Mouse (Mus musculus) spleen, adult 2 months (tissue): ENCODE data around the gene Polr2j. TPM values are rescaled to one million over a fixed set of nuclear protein-coding genes. Genes with fewer than 3 reads are reported as not detected.

Source experiments
- DNase-seq, 2 experiments: peaks; one replicate each; pipeline versions ENCODE4 v3.0.0 to v3.0.0-alpha.2; 2012 to 2021; ENCODE audit warnings: low spot score in 2 of 2, low read depth in 1 of 2
- H3K27ac ChIP-seq: fragments of 200-500 bp; 2 replicates; pipeline ENCODE4 v1.5.1; 2012; ENCODE audit warnings: low read length, inconsistent platforms; ENCODE audit not compliant: insufficient read depth
- H3K27me3 ChIP-seq: fragments of 200-500 bp; 2 replicates; pipeline ENCODE4 v1.6.1; 2012; ENCODE audit warnings: mild to moderate bottlenecking, moderate library complexity, low read length, inconsistent platforms; ENCODE audit not compliant: control insufficient read depth, insufficient read depth
- H3K36me3 ChIP-seq: fragments of 200-500 bp; 2 replicates; pipeline ENCODE4 v1.6.1; 2012; ENCODE audit warnings: mild to moderate bottlenecking, low read length, inconsistent platforms; ENCODE audit not compliant: control insufficient read depth, insufficient read depth
- H3K4me1 ChIP-seq: fragments of 200-500 bp; 2 replicates; pipeline ENCODE4 v1.6.1; 2011; ENCODE audit warnings: inconsistent platforms; ENCODE audit not compliant: control insufficient read depth, insufficient read depth, insufficient read length
- H3K4me3 ChIP-seq: fragments of 200-500 bp; 2 replicates; pipeline ENCODE4 v1.5.1; 2011; ENCODE audit warnings: mild to moderate bottlenecking, inconsistent platforms; ENCODE audit not compliant: insufficient read depth, insufficient read length; ENCODE audit errors: extremely low read depth
- CTCF ChIP-seq: fragments of 200-500 bp; IDR thresholded peaks from 2 replicates; pipeline ENCODE4 v1.5.1; 2011; ENCODE audit warnings: mild to moderate bottlenecking, inconsistent platforms; ENCODE audit not compliant: insufficient read depth, insufficient read length, insufficient replicate concordance; ENCODE audit errors: extremely low read depth
- POLR2A ChIP-seq: fragments of 200-500 bp; IDR thresholded peaks from 2 replicates; pipeline ENCODE4 v1.6.1; 2011; ENCODE audit warnings: low read depth, low read length, inconsistent platforms
- WGBS: fragments of 180-500 bp; shearing (Covaris S2); methylation state at CpG from one replicate; pipeline ENCODE4 v1.1.7; 2018; 5-methylcytosine and 5-hydroxymethylcytosine counted together
- polyA plus RNA-seq: library from polyadenylated mRNA; depleted of rRNA; stranded (reverse); fragments of >200 nt; gene quantifications from 2 replicates; pipeline ENCODE4 v1.2.3, GENCODE M21; 2012; rRNA removed

The Polr2j gene
- polyA plus RNA-seq, 1 experiment: 32.3 TPM

GRCm38 (mm10) chr5:136171363-136172341, 55.2 kb downstream of the Polr2j start:
- peak overlapping the region; percentile 91 for H3K27ac ChIP-seq
- 13% methylated on average over 17 of the region's 17 CpGs for whole genome bisulfite sequencing
- TF ChIP-seq POLR2A (no peak; the same call in 1 of the 2 replicates), CTCF (no peak)
- H3K36me3 ChIP-seq: peaks cover 10% of the 10 kb centered on the region
- peak overlapping the region; percentile 74 for H3K4me3 ChIP-seq
- H3K27me3 ChIP-seq: no peaks in the 10 kb centered on the region
- peak in 1 of 2 experiments; percentile 25 for DNase-seq
- H3K4me1 ChIP-seq: peaks cover 24% of the 10 kb centered on the region; the same call in 1 of the 2 replicates

Other genes starting within 250 kb of the Polr2j start
- 34.0 and 70.5 TPM in 2 replicates for gene Hspb1, start 228.7 kb upstream of the Polr2j start, polyA plus RNA-seq
- 40.9 and 50.0 TPM in 2 replicates for gene Ywhag, start 182.0 kb upstream of the Polr2j start, polyA plus RNA-seq
- gene Ssc4d, start 142.1 kb upstream of the Polr2j start, polyA plus RNA-seq: 2.0 and 2.4 TPM in 2 replicates
- not detected in 2 replicates for gene Zp3, start 136.5 kb upstream of the Polr2j start, polyA plus RNA-seq
- gene Dtx2, start 121.8 kb upstream of the Polr2j start, polyA plus RNA-seq: 25.6 and 32.8 TPM in 2 replicates
- gene Upk3b, start 78.1 kb upstream of the Polr2j start, polyA plus RNA-seq: 3.9 and 6.9 TPM in 2 replicates
- gene Upk3bl, start 62.1 kb upstream of the Polr2j start, polyA plus RNA-seq: not detected in 2 replicates
- gene Rasa4, start 32.7 kb upstream of the Polr2j start, polyA plus RNA-seq: 38.1 and 43.0 TPM in 2 replicates
- 39.5 and 46.4 TPM in 2 replicates for gene Lrwd1, start 19.4 kb downstream of the Polr2j start, polyA plus RNA-seq
- 19.6 and 28.4 TPM in 2 replicates for gene Alkbh4, start 19.5 kb downstream of the Polr2j start, polyA plus RNA-seq
- gene Orai2, start 54.1 kb downstream of the Polr2j start, polyA plus RNA-seq: 113 and 167 TPM in 2 replicates
- gene Prkrip1, start 82.3 kb downstream of the Polr2j start, polyA plus RNA-seq: 7.3 and 8.8 TPM in 2 replicates
- 18.8 and 30.3 TPM in 2 replicates for gene Sh2b2, start 129.9 kb downstream of the Polr2j start, polyA plus RNA-seq